Mouse (Mus musculus): ENCODE measurements at regions not wholly inside any gene's neighbourhood (a gene's known extent, or its start where the extent isn't known, plus 50 kb on each side); places are given as distances from the start of the nearest gene placed in this dataset.

GRCm38 (mm10) chr15:94183663-94184375 is 281.4 kb downstream of the Adamts20 start:
- Histone ChIP-seq H3K27ac (ENCODE audit: low read length) (no peak overlapping the region), H3K36me3 (ENCODE audit: control insufficient read depth, insufficient read depth) (no peaks in the 10 kb centered on the region), H3K27me3 (ENCODE audit: control insufficient read depth, insufficient read depth, low read length) (no peaks in the 10 kb centered on the region), H3K9ac (ENCODE audit: low read length) (no peak overlapping the region), H3K4me3 (ENCODE audit: low read length) (no peak overlapping the region), H3K4me1 (ENCODE audit: control insufficient read depth, insufficient read depth, low read length) (peaks cover 3% of the 10 kb centered on the region; the same call in 1 of the 2 replicates), H3K4me2 (ENCODE audit: low read depth, low read length) (no peak overlapping the region), H3K9me3 (replicated peaks; ENCODE audit: control insufficient read depth, low read length) (no peaks in the 10 kb centered on the region)
- no peak for ATAC-seq (replicated peaks; ENCODE audit: extremely low read depth, insufficient read depth, low FRiP score)
- 86% methylated on average over 6 of the region's 6 CpGs for WGBS

GRCm38 (mm10) chr15:94174083-94174482 is 291.1 kb downstream of the Adamts20 start:
- Histone ChIP-seq H3K4me2 (ENCODE audit: low read depth, low read length) (no peak overlapping the region), H3K27me3 (ENCODE audit: control insufficient read depth, insufficient read depth, low read length) (no peaks in the 10 kb centered on the region), H3K4me3 (ENCODE audit: low read length) (no peak overlapping the region), H3K4me1 (ENCODE audit: control insufficient read depth, insufficient read depth, low read length) (no peaks in the 10 kb centered on the region), H3K36me3 (ENCODE audit: control insufficient read depth, insufficient read depth) (no peaks in the 10 kb centered on the region), H3K27ac (ENCODE audit: low read length) (no peak overlapping the region), H3K9ac (ENCODE audit: low read length) (no peak overlapping the region), H3K9me3 (replicated peaks; ENCODE audit: control insufficient read depth, low read length) (no peaks in the 10 kb centered on the region)
- WGBS: 83% methylated on average over 7 of the region's 7 CpGs
- no peak for ATAC-seq (replicated peaks; ENCODE audit: extremely low read depth, insufficient read depth, low FRiP score)

DNA sequence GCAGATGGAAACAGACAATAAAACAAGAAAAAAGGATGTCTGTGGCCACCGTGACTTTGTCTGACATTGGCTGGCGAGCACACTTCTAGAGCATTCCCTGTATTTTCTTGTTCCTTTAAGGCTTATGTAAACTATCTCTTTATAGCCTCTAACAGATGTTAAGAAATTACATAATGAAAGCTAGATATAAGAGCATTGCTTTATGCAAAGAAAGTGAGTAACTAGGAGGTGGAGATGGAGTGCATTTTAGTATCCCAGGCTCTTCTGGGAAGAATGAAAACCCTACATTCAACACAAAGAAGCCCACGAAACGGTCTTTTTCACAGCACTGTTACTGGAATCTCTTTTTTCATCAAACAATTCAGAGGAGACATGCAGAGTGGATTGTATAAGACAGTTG is 304.4 kb downstream of the Adamts20 start:
- H3K4me3 ChIP-seq (ENCODE audit: low read length): no peak overlapping the region
- WGBS: 91% methylated on average over 4 of the region's 4 CpGs
- H3K9me3 ChIP-seq (replicated peaks; ENCODE audit: control insufficient read depth, low read length): 0 out of 2 replicates have a peak, but pooled peaks cover 3% of the 10 kb centered on the region
- H3K36me3 ChIP-seq (ENCODE audit: control insufficient read depth, insufficient read depth): no peaks in the 10 kb centered on the region
- H3K27ac ChIP-seq (ENCODE audit: low read length): no peak overlapping the region
- no peak overlapping the region for H3K9ac ChIP-seq (ENCODE audit: low read length)
- H3K27me3 ChIP-seq (ENCODE audit: control insufficient read depth, insufficient read depth, low read length): no peaks in the 10 kb centered on the region
- H3K4me2 ChIP-seq (ENCODE audit: low read depth, low read length): no peak overlapping the region
- H3K4me1 ChIP-seq (ENCODE audit: control insufficient read depth, insufficient read depth, low read length): no peaks in the 10 kb centered on the region
- ATAC-seq (replicated peaks; ENCODE audit: extremely low read depth, insufficient read depth, low FRiP score): no peak

DNA sequence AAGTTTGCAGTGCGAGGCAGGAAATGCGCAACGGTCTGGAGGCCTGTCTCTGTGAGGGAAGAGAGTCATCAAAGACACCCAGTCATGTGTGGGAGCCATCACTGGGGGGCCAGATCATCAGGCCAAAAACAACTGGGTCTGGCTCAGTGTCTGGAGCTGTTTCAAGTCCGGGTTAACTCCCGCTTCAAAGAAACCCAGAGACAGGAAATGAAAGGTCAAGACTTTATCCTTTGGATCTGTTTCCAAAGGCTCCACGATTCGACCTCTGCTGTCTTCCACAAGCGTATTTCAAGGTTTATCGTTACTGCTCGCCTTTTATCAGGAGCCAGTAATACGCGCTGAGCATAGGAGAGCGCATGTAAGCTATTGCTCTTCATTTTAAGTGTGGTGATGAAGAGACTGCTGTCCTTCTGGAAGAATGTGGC is 325.7 kb downstream of the Adamts20 start:
- 0 out of 2 replicates have a peak, but pooled peaks cover 2% of the 10 kb centered on the region for H3K9me3 ChIP-seq (replicated peaks; ENCODE audit: control insufficient read depth, low read length)
- no peak overlapping the region for H3K4me3 ChIP-seq (ENCODE audit: low read length)
- H3K4me1 ChIP-seq (ENCODE audit: control insufficient read depth, insufficient read depth, low read length): no peaks in the 10 kb centered on the region
- H3K4me2 ChIP-seq (ENCODE audit: low read depth, low read length): no peak overlapping the region
- 52% methylated on average over 13 of the region's 13 CpGs for WGBS
- 0 out of 2 replicates have a peak, but pooled peaks have one; percentile 45 for ATAC-seq (replicated peaks; ENCODE audit: extremely low read depth, insufficient read depth, low FRiP score)
- H3K9ac ChIP-seq (ENCODE audit: low read length): no peak overlapping the region
- H3K27me3 ChIP-seq (ENCODE audit: control insufficient read depth, insufficient read depth, low read length): no peaks in the 10 kb centered on the region
- H3K27ac ChIP-seq (ENCODE audit: low read length): no peak overlapping the region
- H3K36me3 ChIP-seq (ENCODE audit: control insufficient read depth, insufficient read depth): no peaks in the 10 kb centered on the region

- Histone ChIP-seq H3K9ac (ENCODE audit: low read length) (no peak overlapping the region), H3K4me2 (ENCODE audit: low read depth, low read length) (no peak overlapping the region), H3K27me3 (ENCODE audit: control insufficient read depth, insufficient read depth, low read length) (no peaks in the 10 kb centered on the region), H3K27ac (ENCODE audit: low read length) (no peak overlapping the region), H3K4me3 (ENCODE audit: low read length) (no peak overlapping the region), H3K9me3 (replicated peaks; ENCODE audit: control insufficient read depth, low read length) (peaks cover 8% of the 10 kb centered on the region), H3K4me1 (ENCODE audit: control insufficient read depth, insufficient read depth, low read length) (no peaks in the 10 kb centered on the region), H3K36me3 (ENCODE audit: control insufficient read depth, insufficient read depth) (no peaks in the 10 kb centered on the region)
- no peak for ATAC-seq (replicated peaks; ENCODE audit: extremely low read depth, insufficient read depth, low FRiP score)
- 75% methylated on average over 27 of the region's 27 CpGs for WGBS
These were observed 327.9 kb downstream of the Adamts20 start for GRCm38 (mm10) chr15:94137159-94137952.

GRCm38 (mm10) chr15:94112801-94113200 is 352.4 kb downstream of the Adamts20 start:
- Histone ChIP-seq H3K36me3 (ENCODE audit: control insufficient read depth, insufficient read depth) (no peaks in the 10 kb centered on the region), H3K9me3 (replicated peaks; ENCODE audit: control insufficient read depth, low read length) (no peaks in the 10 kb centered on the region; the same call in 1 of the 2 replicates), H3K27me3 (ENCODE audit: control insufficient read depth, insufficient read depth, low read length) (no peaks in the 10 kb centered on the region), H3K9ac (ENCODE audit: low read length) (no peak overlapping the region), H3K4me1 (ENCODE audit: control insufficient read depth, insufficient read depth, low read length) (no peaks in the 10 kb centered on the region), H3K4me2 (ENCODE audit: low read depth, low read length) (no peak overlapping the region), H3K4me3 (ENCODE audit: low read length) (no peak overlapping the region), H3K27ac (ENCODE audit: low read length) (no peak overlapping the region)
- ATAC-seq (replicated peaks; ENCODE audit: extremely low read depth, insufficient read depth, low FRiP score): no peak
- WGBS: 64% methylated on average over 5 of the region's 5 CpGs

DNA sequence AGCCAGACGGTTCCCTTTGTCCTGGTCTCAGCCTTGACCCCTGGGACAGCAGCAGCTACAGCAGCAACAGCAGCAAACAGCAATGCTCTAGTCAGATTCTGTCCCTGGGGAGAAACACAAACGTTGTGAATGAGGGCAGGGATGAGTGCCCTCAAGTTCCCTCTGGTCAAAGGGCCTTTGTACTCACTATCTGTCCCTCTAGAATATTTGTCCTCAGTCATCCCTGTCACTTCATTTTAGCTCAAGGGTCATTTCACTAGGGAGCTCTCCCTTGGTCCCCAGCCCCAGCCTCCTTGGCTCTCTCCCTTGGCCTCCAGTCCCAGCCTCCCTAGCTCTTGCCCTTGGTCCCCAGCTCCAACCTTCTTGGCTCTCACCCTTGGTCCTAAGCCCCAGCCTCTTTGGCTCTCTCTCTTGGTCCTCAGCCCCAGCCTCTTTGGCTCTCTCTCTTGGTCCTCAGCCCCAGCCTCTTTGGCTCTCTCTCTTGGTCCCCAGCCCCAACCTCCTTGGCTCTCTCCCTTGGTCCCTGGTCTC is 358.0 kb downstream of the Adamts20 start:
- ATAC-seq (replicated peaks; ENCODE audit: extremely low read depth, insufficient read depth, low FRiP score): peak; percentile 60; the same call in 1 of the 2 replicates
- WGBS: 26% methylated on average over 2 of the region's 2 CpGs

GRCm38 (mm10) chr15:94090644-94091043 is 374.6 kb downstream of the Adamts20 start:
- ATAC-seq (replicated peaks; ENCODE audit: extremely low read depth, insufficient read depth, low FRiP score): no peak
- Histone ChIP-seq H3K4me1 (ENCODE audit: control insufficient read depth, insufficient read depth, low read length) (no peaks in the 10 kb centered on the region), H3K9ac (ENCODE audit: low read length) (no peak overlapping the region), H3K9me3 (replicated peaks; ENCODE audit: control insufficient read depth, low read length) (no peaks in the 10 kb centered on the region; the same call in 1 of the 2 replicates), H3K27me3 (ENCODE audit: control insufficient read depth, insufficient read depth, low read length) (no peaks in the 10 kb centered on the region), H3K36me3 (ENCODE audit: control insufficient read depth, insufficient read depth) (no peaks in the 10 kb centered on the region), H3K27ac (ENCODE audit: low read length) (no peak overlapping the region), H3K4me3 (ENCODE audit: low read length) (no peak overlapping the region), H3K4me2 (ENCODE audit: low read depth, low read length) (no peak overlapping the region)
- WGBS: 64% methylated on average over 5 of the region's 5 CpGs

More for the DNA sequence above, 358.0 kb downstream of the Adamts20 start:
- no peaks in the 10 kb centered on the region for H3K36me3 ChIP-seq (ENCODE audit: control insufficient read depth, insufficient read depth)
- H3K27me3 ChIP-seq (ENCODE audit: control insufficient read depth, insufficient read depth, low read length): no peaks in the 10 kb centered on the region
- H3K4me1 ChIP-seq (ENCODE audit: control insufficient read depth, insufficient read depth, low read length): no peaks in the 10 kb centered on the region
- H3K4me2 ChIP-seq (ENCODE audit: low read depth, low read length): no peak overlapping the region
- no peaks in the 10 kb centered on the region for H3K9me3 ChIP-seq (replicated peaks; ENCODE audit: control insufficient read depth, low read length)
- no peak overlapping the region for H3K4me3 ChIP-seq (ENCODE audit: low read length)
- H3K27ac ChIP-seq (ENCODE audit: low read length): no peak overlapping the region
- H3K9ac ChIP-seq (ENCODE audit: low read length): no peak overlapping the region

DNA sequence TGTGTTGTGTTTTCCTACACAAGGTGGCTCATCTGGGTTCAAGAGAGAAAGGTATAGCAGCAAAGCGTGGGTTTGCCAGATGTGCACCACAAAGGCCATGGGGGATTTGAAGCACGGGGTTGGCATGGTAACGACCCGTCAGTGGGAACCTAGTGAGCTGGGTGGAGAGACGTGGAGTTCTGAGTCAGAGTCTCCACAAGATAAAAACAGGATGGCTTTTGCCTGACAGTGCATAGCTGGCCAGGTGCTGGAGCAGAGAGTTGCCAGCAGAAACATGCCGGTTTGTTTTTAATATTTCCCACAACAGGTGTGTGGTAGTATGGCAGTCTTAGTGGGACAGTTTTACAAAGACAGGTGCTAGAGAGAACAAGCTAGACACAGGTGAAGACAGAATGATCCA is 375.4 kb downstream of the Adamts20 start:
- H3K4me2 ChIP-seq (ENCODE audit: low read depth, low read length): no peak overlapping the region
- H3K9me3 ChIP-seq (replicated peaks; ENCODE audit: control insufficient read depth, low read length): no peaks in the 10 kb centered on the region; the same call in 1 of the 2 replicates
- ATAC-seq (replicated peaks; ENCODE audit: extremely low read depth, insufficient read depth, low FRiP score): peak; percentile 28; the same call in 1 of the 2 replicates
- no peak overlapping the region for H3K4me3 ChIP-seq (ENCODE audit: low read length)
- H3K36me3 ChIP-seq (ENCODE audit: control insufficient read depth, insufficient read depth): no peaks in the 10 kb centered on the region
- H3K27ac ChIP-seq (ENCODE audit: low read length): no peak overlapping the region
- H3K4me1 ChIP-seq (ENCODE audit: control insufficient read depth, insufficient read depth, low read length): no peaks in the 10 kb centered on the region
- no peak overlapping the region for H3K9ac ChIP-seq (ENCODE audit: low read length)
- H3K27me3 ChIP-seq (ENCODE audit: control insufficient read depth, insufficient read depth, low read length): no peaks in the 10 kb centered on the region
- 61% methylated on average over 6 of the region's 6 CpGs for WGBS

All from heart, embryonic 16.5 days (tissue).